Mouse (Mus musculus) CH12.LX (cell line): ENCODE measurements at regions not wholly inside any gene's neighbourhood (a gene's known extent, or its start where the extent isn't known, plus 50 kb on each side); places are given as distances from the start of the nearest gene placed in this dataset.

Experiments used
- CTCF ChIP-seq, 2 experiments: IDR thresholded peaks in 1 of 2; conservative IDR thresholded peaks in 1 of 2; 2 replicates each; pipeline ENCODE4 v1.5.1; 2011 to 2012; ENCODE audit warnings: low read depth in 2 of 2, low read length in 2 of 2, improper control_type of control experiment in 1 of 2, inconsistent platforms in 1 of 2, mild to moderate bottlenecking in 1 of 2, moderate library complexity in 1 of 2
- EP300 ChIP-seq: IDR thresholded peaks from 2 replicates; pipeline ENCODE4 v1.6.1; 2011; ENCODE audit warnings: low read length, improper control_type of control experiment
- POLR2A ChIP-seq: IDR thresholded peaks from 2 replicates; pipeline ENCODE4 v1.6.1; 2011; ENCODE audit warnings: low read depth, mild to moderate bottlenecking, improper control_type of control experiment, low read length
- SMC3 ChIP-seq: IDR thresholded peaks from 2 replicates; pipeline ENCODE4 v1.6.1; 2011; ENCODE audit warnings: low read depth, low read length, improper control_type of control experiment
- USF2 ChIP-seq: conservative IDR thresholded peaks from 2 replicates; pipeline ENCODE4 v1.6.1; 2011; ENCODE audit warnings: low read depth, low read length, improper control_type of control experiment

DNA sequence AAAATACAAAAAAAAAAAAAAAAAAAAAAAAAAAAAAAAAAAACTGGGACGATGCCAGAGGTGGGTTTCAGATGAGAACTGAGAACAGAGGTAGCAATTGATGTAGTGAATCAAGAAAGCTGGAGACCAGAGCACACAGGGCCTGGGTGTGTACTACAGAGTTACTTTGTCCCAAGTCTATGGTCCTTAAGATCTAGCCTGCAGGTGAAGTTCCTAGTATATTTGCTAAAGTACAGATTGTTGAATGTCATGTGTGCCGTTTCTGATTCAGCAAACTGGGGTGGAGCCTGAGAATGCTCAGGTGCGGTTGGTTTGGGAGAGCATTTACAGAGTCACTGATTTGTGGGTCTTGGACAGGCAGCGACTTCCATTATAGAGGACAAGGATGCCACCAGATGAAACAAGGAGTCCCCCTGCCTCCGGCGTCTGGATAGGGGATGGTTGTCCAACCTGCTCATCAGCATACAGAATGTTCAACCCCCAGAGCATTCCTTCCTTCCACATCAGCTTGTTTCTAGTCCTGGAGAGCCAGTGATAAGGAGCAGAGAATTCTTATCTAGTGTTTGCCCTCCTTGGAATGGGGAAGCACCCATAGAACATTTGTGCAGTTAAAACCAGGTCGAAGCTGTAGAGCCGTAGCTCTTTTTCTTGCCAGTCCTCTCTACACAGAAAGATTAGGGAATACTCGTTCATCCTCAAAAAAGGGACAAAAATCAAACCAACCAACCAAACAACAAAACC, 122.5 kb upstream of the Ttc29 start:
- no peak for TF ChIP-seq SMC3
- TF ChIP-seq USF2, result no peak
- no peak for TF ChIP-seq CTCF (conservative IDR thresholded peaks at IDR 0.05 in 1 of 2, IDR thresholded peaks at IDR 0.05 in 1 of 2; ENCODE audit: low read depth in 2 of 2, low read length in 2 of 2)
- no peak for TF ChIP-seq POLR2A
- TF ChIP-seq EP300, result no peak
